Mouse (Mus musculus) lung, postnatal 0 days (tissue): ENCODE data around the gene Tmem38b.
A peak's percentile ranks its signal among the peaks of the same experiment; 100 is the strongest.

Source experiments
- CTCF ChIP-seq: IDR thresholded peaks from 2 replicates; pipeline ENCODE4 v1.5.1; 2016; ENCODE audit warnings: antibody characterized with exemption, mild to moderate bottlenecking
- EP300 ChIP-seq: IDR thresholded peaks from 2 replicates; pipeline ENCODE4 v1.6.1; 2016; ENCODE audit warnings: antibody characterized with exemption, mild to moderate bottlenecking, control low read depth

GRCm38 (mm10) chr4:53798896-53799676 is 26.8 kb upstream of the Tmem38b start:
- TF ChIP-seq CTCF (0 out of 2 replicates have a peak, but pooled peaks have one; percentile 12), EP300 (peak; percentile 56; the same call in 1 of the 2 replicates)
